Mouse (Mus musculus) hindbrain, embryonic 13.5 days (tissue): ENCODE results near the gene Oaz2. TPM values are rescaled to one million over a fixed set of nuclear protein-coding genes. Genes with fewer than 3 reads are reported as not detected.
"Not testable (repeated sequence)": the region's sequence is repeated elsewhere in the genome, so short reads cannot be mapped to it uniquely, and the experiment has no call there.

Experiments used
- ATAC-seq: fragments of 200-750 bp; cut with Nextera tagmentation; 2 replicates; pipeline ENCODE4 v1.8.0; 2017; ENCODE audit warnings: moderate TSS enrichment; ENCODE audit not compliant: low FRiP score
- H3K27ac ChIP-seq: fragments of 300-500 bp; sonication (generic); 2 replicates; pipeline ENCODE4 v1.5.1; 2015; ENCODE audit warnings: inconsistent platforms, mild to moderate bottlenecking, moderate library complexity
- H3K27me3 ChIP-seq: fragments of 300-500 bp; sonication (generic); 2 replicates; pipeline ENCODE4 v1.6.1; 2015; ENCODE audit warnings: mild to moderate bottlenecking, inconsistent platforms
- H3K36me3 ChIP-seq: fragments of 300-500 bp; sonication (generic); 2 replicates; pipeline ENCODE4 v1.6.1; 2015; ENCODE audit warnings: mild to moderate bottlenecking, inconsistent platforms
- H3K4me1 ChIP-seq: fragments of 300-500 bp; sonication (generic); replicated peaks from 2 replicates; pipeline ENCODE4 v1.6.1; 2015; ENCODE audit warnings: inconsistent platforms
- H3K4me2 ChIP-seq: fragments of 300-500 bp; sonication (generic); 2 replicates; pipeline ENCODE4 v1.6.1; 2015; ENCODE audit warnings: inconsistent platforms, mild to moderate bottlenecking, moderate library complexity
- H3K4me3 ChIP-seq: fragments of 300-500 bp; sonication (generic); 2 replicates; pipeline ENCODE4 v1.5.1; 2015; ENCODE audit warnings: mild to moderate bottlenecking, inconsistent platforms
- H3K9ac ChIP-seq: fragments of 300-500 bp; sonication (generic); 2 replicates; pipeline ENCODE4 v1.6.1; 2015; ENCODE audit warnings: mild to moderate bottlenecking, inconsistent platforms
- H3K9me3 ChIP-seq: fragments of 300-500 bp; sonication (generic); 2 replicates; pipeline ENCODE4 v1.6.1; 2016; ENCODE audit warnings: inconsistent platforms
- WGBS: fragments of 180-500 bp; shearing (Covaris S2); methylation state at CpG from one replicate; pipeline ENCODE4 v1.1.7; 2015; 5-methylcytosine and 5-hydroxymethylcytosine counted together
- polyA plus RNA-seq: library from polyadenylated mRNA; unstranded; fragments of >200 nt; fragmentation: Nextera tagmentation; extraction: Ambion mirVana; gene quantifications from 2 replicates; pipeline ENCODE4 v1.2.1, GENCODE M21; 2015

The Oaz2 gene
- polyA plus RNA-seq, 1 experiment from 2014 or later, result 404 TPM

DNA sequence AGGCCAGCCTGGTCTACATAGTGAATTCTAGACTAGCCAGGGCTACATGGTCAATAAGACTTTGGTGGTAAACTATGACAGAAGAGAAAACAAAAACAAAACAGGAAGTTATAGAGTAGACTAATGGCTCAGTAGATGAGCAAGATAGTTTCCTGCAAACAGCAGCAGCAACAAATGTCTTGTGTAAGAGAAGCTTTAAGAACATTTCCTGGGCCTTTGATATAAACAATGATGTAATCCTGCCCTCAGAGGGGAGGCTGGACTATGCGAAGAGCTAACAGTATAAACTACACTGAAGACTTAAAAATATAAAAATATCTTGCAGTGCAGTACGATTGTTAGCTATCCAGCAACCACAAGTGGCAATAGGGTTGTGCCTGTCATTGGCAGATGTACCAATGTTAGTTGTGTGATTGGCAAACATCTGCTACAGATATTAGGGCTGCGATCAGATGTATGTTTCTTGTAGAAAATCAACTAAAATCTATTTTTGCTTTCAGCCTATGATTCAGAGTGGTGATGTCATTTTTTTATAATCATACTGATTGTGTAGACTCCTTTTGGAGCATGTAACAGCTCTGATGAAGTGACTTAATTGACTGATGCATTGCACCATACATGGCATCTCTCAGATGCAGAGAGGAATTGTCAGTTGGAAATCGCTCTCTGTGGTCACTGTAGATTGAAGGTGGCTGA, 13.3 kb downstream of the Oaz2 start:
- Histone ChIP-seq H3K9ac (peak overlapping the region; percentile 31; the same call in 1 of the 2 replicates), H3K4me2 (no peak overlapping the region), H3K4me1 (peaks cover 72% of the 10 kb centered on the region), H3K27ac (0 out of 2 replicates have a peak overlapping the region, but pooled peaks have one; percentile 24), H3K4me3 (no peak overlapping the region), H3K27me3 (no peaks in the 10 kb centered on the region), H3K36me3 (peaks cover 2% of the 10 kb centered on the region; the same call in 1 of the 2 replicates), H3K9me3 (no peaks in the 10 kb centered on the region)
- WGBS, result 89% methylated on average over 4 of the region's 4 CpGs
- no peak for ATAC-seq

DNA sequence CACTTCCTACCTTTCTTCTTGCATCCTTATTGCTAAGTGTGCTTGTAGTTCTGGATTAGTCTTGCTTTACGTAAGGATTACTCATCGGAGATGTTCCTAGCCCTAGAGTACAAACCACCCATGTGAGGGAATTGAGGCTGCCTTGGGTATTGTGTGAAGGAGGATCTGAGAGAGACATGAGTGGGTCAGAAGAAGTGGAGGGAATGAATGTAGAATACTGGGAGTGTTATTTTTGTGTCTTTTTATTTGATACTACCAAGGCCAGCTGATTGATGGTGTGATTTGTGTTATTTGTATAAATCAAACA, 13.8 kb downstream of the Oaz2 start:
- 0 out of 2 replicates have a peak overlapping the region, but pooled peaks have one; percentile 24 for H3K27ac ChIP-seq
- H3K36me3 ChIP-seq, result peaks cover 7% of the 10 kb centered on the region
- no peaks in the 10 kb centered on the region for H3K27me3 ChIP-seq
- no peak overlapping the region for H3K4me2 ChIP-seq
- H3K4me3 ChIP-seq, result no peak overlapping the region
- H3K9me3 ChIP-seq, result no peaks in the 10 kb centered on the region
- ATAC-seq, result no peak
- 91% methylated on average over 2 of the region's 2 CpGs for WGBS
- H3K4me1 ChIP-seq, result peaks cover 72% of the 10 kb centered on the region
- peak overlapping the region; percentile 31; the same call in 1 of the 2 replicates for H3K9ac ChIP-seq

DNA sequence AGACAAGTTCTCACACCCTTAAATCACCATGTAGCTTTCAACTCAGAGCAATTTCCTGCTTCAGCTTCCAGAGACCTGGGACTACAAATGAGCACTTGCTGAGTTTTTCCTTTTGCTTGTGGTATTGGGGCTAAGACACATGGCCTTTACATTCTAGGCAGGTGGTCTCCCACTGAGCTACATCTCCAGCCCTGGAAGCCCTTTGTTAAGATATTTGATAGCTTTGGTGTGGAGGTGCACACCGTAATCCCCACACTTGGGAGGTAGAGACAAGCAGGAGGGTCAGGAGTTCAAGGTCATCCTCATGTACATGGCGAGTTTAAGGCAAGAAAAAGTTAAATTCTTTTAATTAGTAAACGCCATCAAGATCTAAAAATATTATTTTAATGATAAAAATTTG, 14.4 kb downstream of the Oaz2 start:
- H3K27me3 ChIP-seq, result no peaks in the 10 kb centered on the region
- ATAC-seq, result no peak

GRCm38 (mm10) chr9:65682994-65683393, 15.2 kb downstream of the Oaz2 start:
- Histone ChIP-seq H3K27me3 (no peaks in the 10 kb centered on the region), H3K4me1 (peaks cover 62% of the 10 kb centered on the region), H3K36me3 (peaks cover 20% of the 10 kb centered on the region), H3K4me3 (no peak overlapping the region), H3K27ac (no peak overlapping the region), H3K4me2 (no peak overlapping the region), H3K9ac (no peak overlapping the region), H3K9me3 (no peaks in the 10 kb centered on the region)
- 82% methylated on average over 1 of the region's 1 CpGs for WGBS
- ATAC-seq, result no peak

More for the DNA sequence above, 14.4 kb downstream of the Oaz2 start:
- Histone ChIP-seq H3K4me3 (no peak overlapping the region), H3K4me1 (peaks cover 70% of the 10 kb centered on the region), H3K36me3 (peaks cover 12% of the 10 kb centered on the region), H3K4me2 (no peak overlapping the region), H3K9ac (no peak overlapping the region), H3K27ac (no peak overlapping the region), H3K9me3 (no peaks in the 10 kb centered on the region)
- WGBS, result 89% methylated on average over 3 of the region's 3 CpGs

GRCm38 (mm10) chr9:65684704-65685103, 16.9 kb downstream of the Oaz2 start:
- H3K4me2 ChIP-seq, result no peak overlapping the region
- H3K27me3 ChIP-seq, result no peaks in the 10 kb centered on the region
- H3K4me3 ChIP-seq, result no peak overlapping the region
- peaks cover 45% of the 10 kb centered on the region for H3K4me1 ChIP-seq
- no peak overlapping the region for H3K9ac ChIP-seq
- no peak overlapping the region; the same call in 1 of the 2 replicates for H3K27ac ChIP-seq
- WGBS, result 87% methylated on average over 2 of the region's 2 CpGs
- no peaks in the 10 kb centered on the region for H3K9me3 ChIP-seq
- no peak for ATAC-seq
- H3K36me3 ChIP-seq, result peaks cover 30% of the 10 kb centered on the region

DNA sequence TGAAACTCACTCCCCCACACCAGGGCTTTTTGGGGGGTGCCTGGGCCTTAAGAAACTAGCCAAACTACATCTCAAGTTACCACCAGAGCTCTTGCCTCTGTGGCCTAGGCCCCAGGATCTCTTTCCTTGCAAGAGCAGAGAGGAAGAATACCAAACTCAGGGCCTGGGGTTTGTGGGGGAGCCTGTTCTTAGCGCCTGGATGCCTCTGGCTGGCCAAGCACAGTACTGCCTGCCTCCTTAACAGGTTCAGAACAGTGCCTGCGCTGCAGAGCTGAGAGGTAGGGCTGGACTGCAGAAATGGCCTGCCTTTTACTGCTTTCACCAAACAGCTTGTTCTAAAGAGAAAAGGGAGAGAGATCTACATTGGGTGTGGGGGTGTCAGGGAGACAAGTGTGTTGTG, 22.1 kb downstream of the Oaz2 start:
- not testable (repeated sequence) for H3K27ac ChIP-seq, H3K9ac ChIP-seq, H3K9me3 ChIP-seq, ATAC-seq, H3K4me3 ChIP-seq, H3K4me2 ChIP-seq, H3K27me3 ChIP-seq
- Histone ChIP-seq H3K36me3 (peaks cover 66% of the 10 kb centered on the region), H3K4me1 (peaks cover 29% of the 10 kb centered on the region)
- WGBS, result 61% methylated on average over 2 of the region's 2 CpGs

GRCm38 (mm10) chr9:65692466-65692865, 24.7 kb downstream of the Oaz2 start:
- 21% methylated on average over 3 of the region's 3 CpGs for WGBS
- H3K4me3 ChIP-seq, result no peak overlapping the region
- peak overlapping the region; percentile 46; the same call in 1 of the 2 replicates for H3K9ac ChIP-seq
- ATAC-seq, result 0 out of 2 replicates have a peak, but pooled peaks have one; percentile 18
- no peaks in the 10 kb centered on the region for H3K27me3 ChIP-seq
- peaks cover 42% of the 10 kb centered on the region for H3K4me1 ChIP-seq
- H3K36me3 ChIP-seq, result peaks cover 77% of the 10 kb centered on the region
- no peak overlapping the region for H3K4me2 ChIP-seq
- H3K27ac ChIP-seq, result peak overlapping the region; percentile 69; the same call in 1 of the 2 replicates
- H3K9me3 ChIP-seq, result no peaks in the 10 kb centered on the region

DNA sequence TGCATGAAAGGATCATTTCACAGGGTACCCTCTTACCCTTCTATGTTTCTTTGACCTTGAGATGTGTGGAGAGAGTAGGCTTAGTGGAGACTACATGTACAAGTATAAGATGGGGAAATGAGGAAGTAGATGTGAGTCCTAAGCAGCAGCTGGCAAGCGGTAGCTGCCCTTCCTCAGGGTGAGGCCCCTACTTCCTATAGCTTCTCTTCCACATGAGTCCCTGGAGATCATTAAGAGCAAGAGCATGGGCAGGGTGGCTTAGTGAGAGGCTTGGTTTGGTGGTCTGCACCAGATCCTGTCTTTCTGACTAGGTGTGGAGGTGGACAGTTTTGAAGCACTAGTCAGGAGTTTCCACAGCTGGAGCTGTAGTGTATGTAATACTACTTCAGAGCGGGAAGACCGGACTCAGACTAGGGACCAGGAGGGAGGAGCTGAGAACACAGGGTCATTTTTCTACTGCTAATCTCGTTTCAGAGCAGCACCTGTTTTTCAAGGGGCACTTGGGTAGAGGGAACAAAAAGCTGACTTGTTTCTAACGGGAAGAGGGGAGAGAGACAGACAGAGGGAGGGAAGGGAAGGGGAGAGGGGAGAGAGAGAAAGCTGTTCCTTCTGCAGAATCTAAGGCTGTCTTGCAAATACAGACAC, 25.3 kb downstream of the Oaz2 start:
- no peak for ATAC-seq
- H3K9ac ChIP-seq, result peak overlapping the region; percentile 46; the same call in 1 of the 2 replicates
- peaks cover 42% of the 10 kb centered on the region for H3K4me1 ChIP-seq
- no peak overlapping the region for H3K4me3 ChIP-seq
- H3K9me3 ChIP-seq, result no peaks in the 10 kb centered on the region
- peak overlapping the region; percentile 69; the same call in 1 of the 2 replicates for H3K27ac ChIP-seq
- H3K36me3 ChIP-seq, result peaks cover 76% of the 10 kb centered on the region
- no peak overlapping the region for H3K4me2 ChIP-seq
- 38% methylated on average over 5 of the region's 5 CpGs for WGBS
- H3K27me3 ChIP-seq, result no peaks in the 10 kb centered on the region

GRCm38 (mm10) chr9:65695646-65696045, 27.8 kb downstream of the Oaz2 start:
- Histone ChIP-seq H3K9me3 (no peaks in the 10 kb centered on the region), H3K4me2 (no peak overlapping the region), H3K36me3 (peaks cover 83% of the 10 kb centered on the region), H3K4me3 (no peak overlapping the region), H3K27ac (peak overlapping the region; percentile 45; the same call in 1 of the 2 replicates), H3K9ac (no peak overlapping the region), H3K27me3 (no peaks in the 10 kb centered on the region), H3K4me1 (peaks cover 42% of the 10 kb centered on the region)
- ATAC-seq, result no peak
- WGBS, result 77% methylated on average over 3 of the region's 3 CpGs

GRCm38 (mm10) chr9:65696337-65696736, 28.5 kb downstream of the Oaz2 start:
- 0 out of 2 replicates have a peak overlapping the region, but pooled peaks have one; percentile 35 for H3K9ac ChIP-seq
- H3K4me1 ChIP-seq, result peaks cover 42% of the 10 kb centered on the region
- H3K27ac ChIP-seq, result peak overlapping the region; percentile 45; the same call in 1 of the 2 replicates
- H3K27me3 ChIP-seq, result no peaks in the 10 kb centered on the region
- H3K4me2 ChIP-seq, result no peak overlapping the region
- peaks cover 86% of the 10 kb centered on the region for H3K36me3 ChIP-seq
- H3K4me3 ChIP-seq, result no peak overlapping the region
- no peak for ATAC-seq
- H3K9me3 ChIP-seq, result no peaks in the 10 kb centered on the region

DNA sequence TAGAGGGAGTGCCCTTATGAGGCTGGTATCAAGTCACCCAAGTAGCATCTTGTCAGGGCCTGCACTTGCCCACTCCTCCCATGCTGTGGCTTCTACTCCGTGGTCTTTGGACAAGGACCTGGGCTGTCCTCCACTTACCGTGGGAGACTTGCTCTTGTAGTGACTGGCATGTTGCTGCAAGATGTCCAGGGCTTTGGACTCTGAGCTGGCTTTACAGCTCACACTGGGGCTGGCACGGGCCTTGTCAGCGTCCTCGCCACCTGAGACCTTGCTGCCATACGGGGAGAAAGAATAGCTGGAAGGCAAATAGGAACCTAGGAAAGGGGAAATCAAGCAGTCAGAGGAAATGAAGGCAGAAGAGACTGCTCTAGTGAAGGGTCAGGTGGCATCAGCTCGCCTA, 29.6 kb downstream of the Oaz2 start:
- 74% methylated on average over 7 of the region's 7 CpGs for WGBS
- Histone ChIP-seq H3K4me2 (no peak overlapping the region), H3K36me3 (peaks cover 88% of the 10 kb centered on the region), H3K27ac (peak overlapping the region; percentile 40; the same call in 1 of the 2 replicates), H3K4me1 (peaks cover 35% of the 10 kb centered on the region), H3K9me3 (no peaks in the 10 kb centered on the region), H3K4me3 (no peak overlapping the region), H3K9ac (no peak overlapping the region), H3K27me3 (no peaks in the 10 kb centered on the region)
- no peak for ATAC-seq

- Histone ChIP-seq H3K4me1 (peaks cover 29% of the 10 kb centered on the region), H3K9me3 (no peaks in the 10 kb centered on the region), H3K4me3 (no peak overlapping the region), H3K4me2 (no peak overlapping the region), H3K36me3 (peaks cover 92% of the 10 kb centered on the region), H3K27ac (no peak overlapping the region), H3K9ac (no peak overlapping the region), H3K27me3 (no peaks in the 10 kb centered on the region)
- no peak for ATAC-seq
These were observed 30.2 kb downstream of the Oaz2 start for GRCm38 (mm10) chr9:65697992-65698391.
